Mouse (Mus musculus) embryonic facial prominence, embryonic 11.5 days (tissue): Measurements from ENCODE around the gene Zfp983. TPM values are rescaled to one million over a fixed set of nuclear protein-coding genes. Genes with fewer than 3 reads are reported as not detected.
"Not testable (repeated sequence)": the region's sequence is repeated elsewhere in the genome, so short reads cannot be mapped to it uniquely, and the experiment has no call there.

Source experiments
- ATAC-seq: fragments of 200-750 bp; cut with Nextera tagmentation; replicated peaks from 2 replicates; pipeline ENCODE4 v1.8.0; 2017; ENCODE audit warnings: low read depth; ENCODE audit not compliant: insufficient number of reproducible peaks, low FRiP score, low TSS enrichment
- DNase-seq: peaks from one replicate; pipeline ENCODE4 v3.0.0-alpha.2; 2015; ENCODE audit warnings: low spot score
- H3K27ac ChIP-seq: fragments of 300-500 bp; sonication (generic); replicated peaks from 2 replicates; pipeline ENCODE4 v1.5.1; 2014; ENCODE audit warnings: mild to moderate bottlenecking, low read depth, low read length, control low read depth
- H3K27me3 ChIP-seq: fragments of 300-500 bp; sonication (generic); 2 replicates; pipeline ENCODE4 v1.6.1; 2014; ENCODE audit warnings: mild to moderate bottlenecking, low read length, moderate library complexity, mixed read lengths; ENCODE audit not compliant: control insufficient read depth, insufficient read depth
- H3K36me3 ChIP-seq: fragments of 300-500 bp; sonication (generic); replicated peaks from 2 replicates; pipeline ENCODE4 v1.6.1; 2014; ENCODE audit warnings: low read depth, mild to moderate bottlenecking, low read length, moderate library complexity, mixed read lengths; ENCODE audit not compliant: control insufficient read depth, insufficient read depth
- H3K4me1 ChIP-seq: fragments of 300-500 bp; sonication (generic); 2 replicates; pipeline ENCODE4 v1.6.1; 2014; ENCODE audit warnings: low read length, mixed read lengths; ENCODE audit not compliant: control insufficient read depth, insufficient read depth
- H3K4me2 ChIP-seq: fragments of 300-500 bp; sonication (generic); 2 replicates; pipeline ENCODE4 v1.6.1; 2014; ENCODE audit warnings: low read depth, mild to moderate bottlenecking, control low read depth, low read length, moderate library complexity
- H3K4me3 ChIP-seq: fragments of 300-500 bp; sonication (generic); 2 replicates; pipeline ENCODE4 v1.5.1; 2014; ENCODE audit warnings: low read depth, low read length, control low read depth
- H3K9ac ChIP-seq: fragments of 300-500 bp; sonication (generic); replicated peaks from 2 replicates; pipeline ENCODE4 v1.6.1; 2014; ENCODE audit warnings: mild to moderate bottlenecking, control low read depth, low read length
- H3K9me3 ChIP-seq: fragments of 300-500 bp; sonication (generic); replicated peaks from 2 replicates; pipeline ENCODE4 v1.6.1; 2016; ENCODE audit warnings: mild to moderate bottlenecking, low read length, inconsistent platforms, mixed read lengths; ENCODE audit not compliant: control insufficient read depth
- WGBS: fragments of 180-500 bp; shearing (Covaris S2); extraction: QIAGEN DNeasy Blood & Tissue Kit; methylation state at CpG from one replicate; pipeline ENCODE4 v1.1.7; 2014; 5-methylcytosine and 5-hydroxymethylcytosine counted together
- polyA plus RNA-seq: library from polyadenylated mRNA; unstranded; fragments of >200 nt; fragmentation: Nextera tagmentation; extraction: Ambion mirVana; gene quantifications from 2 replicates; pipeline ENCODE4 v1.2.1, GENCODE M21; 2014

Gene Zfp983
- polyA plus RNA-seq, 1 experiment from 2014 or later, result 5.6 TPM

GRCm38 (mm10) chr17:21679273-21680018, 29.0 kb downstream of the Zfp983 start:
- peak overlapping the region; percentile 36 for H3K4me3 ChIP-seq
- H3K27ac ChIP-seq, result no peak overlapping the region
- peak overlapping the region; percentile 37 for H3K9ac ChIP-seq
- DNase-seq, result peak; percentile 85
- H3K4me2 ChIP-seq, result peak overlapping the region; percentile 36
- H3K36me3 ChIP-seq, result no peaks in the 10 kb centered on the region
- no peaks in the 10 kb centered on the region for H3K4me1 ChIP-seq
- no peaks in the 10 kb centered on the region for H3K9me3 ChIP-seq
- ATAC-seq, result peak; percentile 99
- H3K27me3 ChIP-seq, result no peaks in the 10 kb centered on the region
- 4% methylated on average over 9 of the region's 9 CpGs for WGBS

DNA sequence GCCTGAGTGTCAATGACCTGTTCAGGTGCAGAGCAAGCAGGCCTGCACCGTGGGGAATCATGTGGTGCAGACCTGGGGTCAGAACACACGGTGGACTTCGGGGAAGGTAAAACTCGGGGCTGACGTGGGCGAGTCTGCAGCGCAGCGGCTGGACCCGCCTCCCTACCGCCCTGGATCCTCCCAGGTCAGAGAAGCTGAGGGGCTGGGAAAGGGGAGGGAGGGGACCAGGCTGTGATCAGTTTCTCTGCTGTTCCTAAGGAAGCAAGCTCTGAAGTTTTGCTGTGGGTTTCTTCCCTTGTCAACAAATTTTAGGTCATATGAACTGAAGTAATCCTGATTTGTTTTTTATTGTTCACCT, 29.6 kb downstream of the Zfp983 start:
- not testable (repeated sequence) for H3K36me3 ChIP-seq, H3K4me1 ChIP-seq, H3K27me3 ChIP-seq, H3K27ac ChIP-seq, H3K9me3 ChIP-seq, DNase-seq
- H3K4me3 ChIP-seq, result peak overlapping the region; percentile 36
- peak overlapping the region; percentile 36; the same call in 1 of the 2 replicates for H3K4me2 ChIP-seq
- WGBS, result under 1% methylated on average over 9 of the region's 10 CpGs
- ATAC-seq, result peak; percentile 94
- peak overlapping the region; percentile 37 for H3K9ac ChIP-seq

DNA sequence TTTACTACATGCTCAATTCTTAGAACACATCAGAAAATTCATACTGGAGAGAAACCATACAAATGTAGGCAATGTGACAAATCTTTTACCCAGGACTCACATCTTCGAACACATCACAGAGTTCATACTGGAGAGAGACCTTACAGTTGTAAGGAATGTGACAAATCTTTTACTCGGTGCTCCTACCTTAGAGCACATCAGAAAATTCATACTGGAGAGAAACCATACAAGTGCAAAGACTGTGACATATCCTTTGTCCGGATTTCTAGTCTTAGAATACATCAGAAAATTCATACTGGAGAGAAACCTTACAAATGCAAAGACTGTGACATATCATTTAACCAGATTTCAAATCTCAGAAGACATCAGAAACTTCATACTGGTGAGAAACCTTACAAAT, 41.1 kb downstream of the Zfp983 start, which contains the start of gene Gm10226:
Gene Gm10226, plus strand, starts transcription at position 301 of the 400 bp plus-strand sequence.
- WGBS, result 84% methylated on average over 3 of the region's 3 CpGs
- no peaks in the 10 kb centered on the region for H3K27me3 ChIP-seq
- no peak for DNase-seq
- no peak within 1 kb of the TSS for H3K4me3 ChIP-seq
- no peak within 1 kb of the TSS for H3K4me2 ChIP-seq
- H3K27ac ChIP-seq, result no peak within 1 kb of the TSS
- H3K36me3 ChIP-seq, result no peaks in the 10 kb centered on the region
- H3K4me1 ChIP-seq, result no peaks in the 10 kb centered on the region
- H3K9me3 ChIP-seq, result no peaks in the 10 kb centered on the region
- no peak for ATAC-seq
- H3K9ac ChIP-seq, result no peak within 1 kb of the TSS

DNA sequence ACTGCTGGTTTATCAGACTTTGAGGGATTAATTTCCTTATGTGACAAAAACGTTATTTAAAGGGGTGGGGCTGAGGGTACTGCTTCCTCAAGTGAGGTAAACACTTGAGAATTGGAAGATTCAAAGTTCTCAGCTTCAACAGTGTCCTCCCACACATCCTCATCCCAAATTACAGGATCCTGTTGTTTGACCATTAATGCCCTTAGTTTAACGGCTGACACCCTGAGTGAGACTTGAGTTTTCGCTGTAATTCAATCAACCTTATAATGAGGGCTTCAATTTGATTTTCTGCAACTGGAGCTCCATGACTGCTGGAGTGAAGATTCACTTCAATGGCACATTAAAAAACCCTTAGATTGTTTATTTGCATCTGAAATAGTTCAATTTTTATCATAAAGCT, 42.9 kb downstream of the Zfp983 start:
- WGBS, result 76% methylated on average over 3 of the region's 3 CpGs

GRCm38 (mm10) chr17:21696073-21696472, 45.6 kb downstream of the Zfp983 start:
- no peak overlapping the region for H3K27ac ChIP-seq
- DNase-seq (no peak), ATAC-seq (no peak)
- H3K4me2 ChIP-seq, result no peak overlapping the region
- no peak overlapping the region for H3K9ac ChIP-seq
- no peaks in the 10 kb centered on the region for H3K27me3 ChIP-seq
- no peaks in the 10 kb centered on the region for H3K36me3 ChIP-seq
- no peak overlapping the region for H3K4me3 ChIP-seq
- H3K4me1 ChIP-seq, result no peaks in the 10 kb centered on the region
- no peaks in the 10 kb centered on the region for H3K9me3 ChIP-seq

More for the DNA sequence above, 42.9 kb downstream of the Zfp983 start:
- no peaks in the 10 kb centered on the region for H3K36me3 ChIP-seq
- no peak for ATAC-seq
- no peak overlapping the region for H3K9ac ChIP-seq
- H3K27me3 ChIP-seq, result no peaks in the 10 kb centered on the region
- DNase-seq, result no peak
- no peaks in the 10 kb centered on the region for H3K9me3 ChIP-seq
- H3K4me2 ChIP-seq, result no peak overlapping the region
- H3K4me1 ChIP-seq, result no peaks in the 10 kb centered on the region
- no peak overlapping the region for H3K4me3 ChIP-seq
- H3K27ac ChIP-seq, result no peak overlapping the region

DNA sequence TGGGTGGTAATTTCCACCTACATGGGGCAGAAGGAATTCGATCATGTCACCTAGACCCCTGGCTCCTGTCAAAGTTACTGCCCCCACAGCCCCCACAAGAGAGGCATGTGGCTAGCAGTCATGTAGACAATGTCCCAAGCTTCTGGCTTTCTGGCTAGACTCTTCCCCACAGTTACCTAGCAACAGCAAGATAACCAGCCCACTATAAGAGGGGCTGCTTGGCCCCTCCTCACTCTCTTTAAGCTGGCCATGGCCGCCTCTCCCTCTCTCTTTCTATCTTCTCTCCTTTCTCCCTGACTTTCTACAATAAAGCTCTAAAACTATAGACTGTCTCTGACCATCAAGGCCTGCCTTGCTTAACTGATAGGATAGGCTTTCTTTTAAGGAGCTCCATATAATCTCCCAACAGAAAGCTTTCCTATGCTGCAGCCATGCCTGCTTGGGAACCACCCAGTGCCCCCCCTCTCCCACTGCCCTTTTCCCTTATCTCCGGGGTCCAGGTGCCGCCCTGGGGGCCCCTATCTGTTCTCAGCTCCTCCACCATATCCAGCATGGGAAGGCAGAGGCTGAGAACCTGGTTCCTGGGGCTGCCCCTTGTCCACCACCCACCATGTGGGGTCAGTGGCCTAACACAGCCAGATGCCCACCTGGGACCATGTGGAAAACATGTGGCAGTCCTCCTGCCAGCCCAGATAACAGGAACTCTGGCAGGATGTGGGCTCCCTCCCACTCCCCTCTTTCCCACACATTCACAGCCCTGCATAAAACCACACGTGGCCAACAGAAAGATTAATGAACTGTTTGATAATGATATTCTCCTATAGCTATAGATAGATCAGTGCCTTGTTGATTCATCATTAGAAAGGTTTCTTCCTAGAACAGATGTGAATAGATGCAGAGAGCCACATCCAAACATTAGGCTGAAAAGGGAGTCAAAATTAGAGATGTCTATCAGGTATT, 52.1 kb downstream of the Zfp983 start:
- DNase-seq (no peak), ATAC-seq (no peak)
- Histone ChIP-seq H3K27me3 (no peaks in the 10 kb centered on the region), H3K27ac (no peak overlapping the region), H3K4me2 (no peak overlapping the region), H3K36me3 (no peaks in the 10 kb centered on the region), H3K9ac (no peak overlapping the region), H3K9me3 (no peaks in the 10 kb centered on the region), H3K4me3 (no peak overlapping the region), H3K4me1 (no peaks in the 10 kb centered on the region)
- 44% methylated on average over 5 of the region's 5 CpGs for WGBS

GRCm38 (mm10) chr17:21703414-21703813, 53.0 kb downstream of the Zfp983 start:
- H3K4me2 ChIP-seq, result no peak overlapping the region
- DNase-seq (no peak), ATAC-seq (no peak)
- no peaks in the 10 kb centered on the region for H3K9me3 ChIP-seq
- H3K36me3 ChIP-seq, result no peaks in the 10 kb centered on the region
- H3K27me3 ChIP-seq, result no peaks in the 10 kb centered on the region
- no peak overlapping the region for H3K9ac ChIP-seq
- H3K4me3 ChIP-seq, result no peak overlapping the region
- H3K4me1 ChIP-seq, result no peaks in the 10 kb centered on the region
- 91% methylated on average over 1 of the region's 1 CpGs for WGBS
- no peak overlapping the region for H3K27ac ChIP-seq
